Mouse (Mus musculus) forebrain, embryonic 15.5 days (tissue): ENCODE results near the gene Ctnnd2. TPM values are rescaled to one million over a fixed set of nuclear protein-coding genes. Genes with fewer than 3 reads are reported as not detected.

Experiments used
- ATAC-seq: fragments of 200-750 bp; cut with Nextera tagmentation; replicated peaks from 2 replicates; pipeline ENCODE4 v1.8.0; 2017; ENCODE audit warnings: mild to moderate bottlenecking, moderate TSS enrichment, moderate library complexity
- H3K27ac ChIP-seq: fragments of 300-500 bp; sonication (generic); replicated peaks from 2 replicates; pipeline ENCODE4 v1.5.1; 2015; ENCODE audit warnings: mild to moderate bottlenecking, inconsistent platforms
- H3K27me3 ChIP-seq: fragments of 300-500 bp; sonication (generic); 2 replicates; pipeline ENCODE4 v1.6.1; 2015; ENCODE audit warnings: inconsistent platforms
- H3K36me3 ChIP-seq: fragments of 300-500 bp; sonication (generic); 2 replicates; pipeline ENCODE4 v1.6.1; 2015; ENCODE audit warnings: mild to moderate bottlenecking, inconsistent platforms
- H3K4me1 ChIP-seq: fragments of 300-500 bp; sonication (generic); 2 replicates; pipeline ENCODE4 v1.6.1; 2015; ENCODE audit warnings: inconsistent platforms
- H3K4me2 ChIP-seq: fragments of 300-500 bp; sonication (generic); replicated peaks from 2 replicates; pipeline ENCODE4 v1.6.1; 2015; ENCODE audit warnings: mild to moderate bottlenecking, inconsistent platforms
- H3K4me3 ChIP-seq: fragments of 300-500 bp; sonication (generic); 2 replicates; pipeline ENCODE4 v1.5.1; 2015; ENCODE audit warnings: mild to moderate bottlenecking, inconsistent platforms
- H3K9ac ChIP-seq: fragments of 300-500 bp; sonication (generic); replicated peaks from 2 replicates; pipeline ENCODE4 v1.6.1; 2015; ENCODE audit warnings: mild to moderate bottlenecking, inconsistent platforms
- H3K9me3 ChIP-seq: fragments of 300-500 bp; sonication (generic); 2 replicates; pipeline ENCODE4 v1.6.1; 2016; ENCODE audit warnings: inconsistent platforms
- WGBS: fragments of 180-500 bp; shearing (Covaris S2); methylation state at CpG from one replicate; pipeline ENCODE4 v1.1.7; 2015; ENCODE audit warnings: mixed read lengths; 5-methylcytosine and 5-hydroxymethylcytosine counted together
- polyA plus RNA-seq: library from polyadenylated mRNA; unstranded; fragments of >200 nt; fragmentation: Nextera tagmentation; extraction: Ambion mirVana; gene quantifications from 2 replicates; pipeline ENCODE4 v1.2.1, GENCODE M21; 2015

Gene Ctnnd2
- polyA plus RNA-seq, 1 experiment from 2014 or later, result 83.6 TPM

DNA sequence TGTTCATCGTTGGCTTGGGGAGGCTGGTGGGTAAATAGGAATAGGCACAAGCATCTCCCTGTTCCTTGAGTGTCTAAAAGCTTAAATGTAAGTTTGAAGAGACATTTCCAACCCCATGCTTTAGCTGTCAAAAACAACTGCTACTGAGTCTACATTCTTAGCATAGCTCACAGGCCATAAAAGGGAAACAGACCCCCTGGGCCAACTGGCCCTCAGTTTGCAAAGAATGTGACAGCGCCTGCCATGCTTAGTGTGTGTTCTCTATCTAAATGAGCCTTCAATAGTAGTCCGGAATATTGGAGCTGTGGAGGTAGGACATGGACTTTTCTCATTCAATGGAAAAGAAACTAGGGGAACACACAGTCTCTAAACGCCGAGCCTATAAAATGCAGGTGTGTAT, 390.0 kb downstream of the Ctnnd2 start:
- ATAC-seq, result no peak
- no peaks in the 10 kb centered on the region for H3K4me1 ChIP-seq
- H3K27me3 ChIP-seq, result no peaks in the 10 kb centered on the region
- H3K9me3 ChIP-seq, result no peaks in the 10 kb centered on the region
- H3K36me3 ChIP-seq, result no peaks in the 10 kb centered on the region
- H3K4me2 ChIP-seq, result no peak overlapping the region
- H3K27ac ChIP-seq, result no peak overlapping the region
- WGBS, result 86% methylated on average over 5 of the region's 5 CpGs
- H3K9ac ChIP-seq, result no peak overlapping the region
- no peak overlapping the region for H3K4me3 ChIP-seq

DNA sequence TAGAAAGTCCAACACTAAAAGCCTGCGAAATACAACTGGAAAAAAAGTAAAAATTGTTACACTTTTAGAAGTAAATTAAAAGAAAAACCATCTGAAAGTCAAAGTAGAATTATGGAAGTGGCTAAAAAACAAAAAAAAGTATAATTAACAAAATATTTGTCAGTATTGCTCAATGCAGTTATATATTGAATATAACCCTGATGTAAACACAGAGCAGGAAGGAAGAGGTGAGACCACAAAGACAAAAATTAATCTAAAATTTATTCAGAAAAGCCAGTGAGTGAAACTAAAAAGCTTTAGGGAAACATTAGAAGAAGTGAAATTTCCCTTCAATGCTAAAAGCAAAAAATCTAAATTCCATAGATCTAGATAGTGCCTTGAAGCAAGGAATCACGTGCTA, 392.2 kb downstream of the Ctnnd2 start:
- H3K36me3 ChIP-seq, result no peaks in the 10 kb centered on the region
- H3K9me3 ChIP-seq, result no peaks in the 10 kb centered on the region
- no peak overlapping the region for H3K4me3 ChIP-seq
- no peaks in the 10 kb centered on the region for H3K27me3 ChIP-seq
- H3K4me1 ChIP-seq, result no peaks in the 10 kb centered on the region
- H3K27ac ChIP-seq, result no peak overlapping the region
- ATAC-seq, result no peak
- WGBS, result 89% methylated on average over 2 of the region's 2 CpGs
- H3K4me2 ChIP-seq, result no peak overlapping the region
- H3K9ac ChIP-seq, result no peak overlapping the region

DNA sequence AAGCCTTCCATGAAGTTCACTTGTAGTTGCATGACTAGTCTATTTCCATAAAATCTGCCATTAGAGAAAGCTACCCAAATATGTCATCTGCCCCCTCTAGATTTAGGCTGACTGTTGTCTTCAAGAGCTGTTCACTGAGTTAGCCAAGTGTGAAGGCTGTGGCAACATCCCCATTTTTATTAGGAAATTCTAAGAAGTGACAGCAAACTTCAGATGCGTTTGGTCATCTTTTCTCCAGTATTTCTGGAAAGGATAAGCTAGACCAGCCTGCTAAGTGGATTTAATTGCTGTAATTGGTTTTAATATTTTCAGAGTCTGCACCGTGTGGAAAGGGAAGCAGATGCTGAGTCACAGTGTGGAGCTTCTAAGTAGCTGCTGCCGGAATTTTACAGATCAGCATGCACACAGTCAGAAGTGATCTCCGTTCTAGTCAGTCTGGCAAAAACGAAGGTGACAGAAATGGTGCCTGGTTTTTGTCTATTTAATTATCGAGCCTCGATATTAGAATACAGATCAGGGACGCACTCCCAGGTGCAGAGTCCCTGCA, 397.9 kb downstream of the Ctnnd2 start:
- Histone ChIP-seq H3K4me2 (no peak overlapping the region), H3K9ac (no peak overlapping the region), H3K27me3 (no peaks in the 10 kb centered on the region), H3K36me3 (no peaks in the 10 kb centered on the region), H3K4me1 (0 out of 2 replicates have a peak, but pooled peaks cover 8% of the 10 kb centered on the region), H3K27ac (no peak overlapping the region), H3K9me3 (no peaks in the 10 kb centered on the region), H3K4me3 (no peak overlapping the region)
- 0 out of 2 replicates have a peak, but pooled peaks have one; percentile 43 for ATAC-seq
- 73% methylated on average over 8 of the region's 8 CpGs for WGBS

DNA sequence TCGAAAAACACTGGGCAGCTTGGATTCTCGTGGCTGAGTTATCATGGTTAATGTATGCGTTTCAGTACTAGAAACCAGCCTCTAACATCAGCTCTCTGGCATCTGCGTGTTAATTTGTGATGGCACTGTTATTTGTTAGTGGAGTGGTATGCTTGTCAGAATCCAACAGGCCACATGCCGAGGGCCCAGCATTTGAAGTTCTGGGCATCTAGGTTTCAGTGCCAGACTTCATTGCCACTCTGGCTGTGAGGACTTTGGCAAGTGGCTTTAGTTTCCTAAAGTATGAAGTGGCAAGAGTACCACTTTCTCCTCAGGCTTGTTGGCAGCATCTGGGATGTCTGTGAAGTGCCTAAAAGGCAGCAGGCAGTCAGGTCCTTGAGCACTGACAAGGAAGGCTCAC, 415.1 kb downstream of the Ctnnd2 start:
- no peaks in the 10 kb centered on the region for H3K36me3 ChIP-seq
- ATAC-seq, result no peak
- 58% methylated on average over 5 of the region's 5 CpGs for WGBS

DNA sequence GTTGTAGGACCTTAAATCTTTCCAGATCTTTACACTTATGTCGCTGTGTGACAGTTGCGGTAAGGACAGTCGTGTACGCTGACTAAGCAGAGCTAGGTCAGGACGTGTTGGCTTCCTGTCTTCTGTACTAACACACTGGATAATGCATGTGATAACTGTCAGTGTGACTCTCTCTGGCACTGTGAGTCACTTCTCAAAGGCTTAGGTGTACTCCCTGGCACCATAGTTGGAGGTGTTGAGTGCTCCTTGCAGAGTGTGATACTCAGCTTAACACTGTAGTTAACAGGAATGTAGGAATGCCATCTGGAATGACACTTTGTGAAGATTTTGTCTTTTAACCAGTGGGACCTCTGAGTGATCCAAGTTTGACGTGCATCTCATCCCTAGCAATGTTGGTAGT, 418.5 kb downstream of the Ctnnd2 start:
- Histone ChIP-seq H3K9ac (no peak overlapping the region), H3K27ac (no peak overlapping the region), H3K36me3 (peaks cover 5% of the 10 kb centered on the region; the same call in 1 of the 2 replicates), H3K4me2 (no peak overlapping the region), H3K27me3 (no peaks in the 10 kb centered on the region), H3K4me1 (peaks cover 14% of the 10 kb centered on the region), H3K4me3 (no peak overlapping the region), H3K9me3 (no peaks in the 10 kb centered on the region)
- 78% methylated on average over 6 of the region's 6 CpGs for WGBS
- 0 out of 2 replicates have a peak, but pooled peaks have one; percentile 30 for ATAC-seq

More for the DNA sequence above, 415.1 kb downstream of the Ctnnd2 start:
- H3K27me3 ChIP-seq, result no peaks in the 10 kb centered on the region
- H3K4me3 ChIP-seq, result no peak overlapping the region
- no peak overlapping the region for H3K4me2 ChIP-seq
- 0 out of 2 replicates have a peak overlapping the region, but pooled peaks have one; percentile 3 for H3K27ac ChIP-seq
- H3K4me1 ChIP-seq, result peaks cover 6% of the 10 kb centered on the region; the same call in 1 of the 2 replicates
- no peak overlapping the region for H3K9ac ChIP-seq
- no peaks in the 10 kb centered on the region for H3K9me3 ChIP-seq

DNA sequence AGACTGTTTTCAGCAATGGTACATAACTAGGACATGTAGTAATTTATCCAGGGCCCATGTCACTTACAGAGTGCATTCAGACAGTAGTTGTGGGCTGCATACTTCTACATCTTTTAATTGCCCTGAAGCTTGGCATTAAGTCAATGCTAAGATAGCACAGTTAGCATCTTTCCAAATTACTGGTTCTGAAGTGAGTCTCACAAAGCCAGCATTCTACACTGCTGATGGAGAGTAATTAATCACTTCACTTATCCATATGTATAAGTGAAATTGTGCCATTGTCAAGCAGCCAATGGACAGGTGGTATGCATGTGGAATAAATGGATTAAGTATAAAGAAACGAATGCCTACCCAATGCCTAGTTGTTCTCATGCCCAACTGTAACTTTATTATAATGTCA, 423.1 kb downstream of the Ctnnd2 start:
- Histone ChIP-seq H3K36me3 (peaks cover 5% of the 10 kb centered on the region; the same call in 1 of the 2 replicates), H3K27me3 (no peaks in the 10 kb centered on the region), H3K9me3 (no peaks in the 10 kb centered on the region), H3K9ac (no peak overlapping the region), H3K27ac (peak overlapping the region; percentile 57; the same call in 1 of the 2 replicates), H3K4me3 (no peak overlapping the region), H3K4me1 (peaks cover 8% of the 10 kb centered on the region), H3K4me2 (no peak overlapping the region)
- peak; percentile 73 for ATAC-seq
- WGBS, result 11% methylated on average over 1 of the region's 1 CpGs

DNA sequence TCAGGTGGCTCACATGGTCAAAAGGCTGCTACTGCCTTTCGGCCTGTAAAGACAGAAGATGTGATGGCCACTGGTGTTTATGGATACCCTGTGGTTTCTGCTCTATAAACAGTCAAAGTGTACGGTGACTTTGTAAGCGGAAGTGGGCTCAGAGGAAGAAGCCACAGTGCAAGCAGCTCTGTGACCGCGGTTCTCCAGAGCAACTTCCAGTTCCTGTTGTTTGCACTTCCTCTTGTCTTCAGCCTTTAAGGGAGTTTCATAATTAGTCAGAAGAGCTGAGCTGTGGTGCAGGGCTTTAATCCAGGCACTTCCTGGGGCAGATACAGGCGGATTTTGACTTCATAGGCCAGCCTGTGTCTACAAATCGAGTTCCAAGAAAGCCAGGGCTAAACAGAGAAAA, 438.2 kb downstream of the Ctnnd2 start:
- no peak overlapping the region for H3K27ac ChIP-seq
- H3K9me3 ChIP-seq, result no peaks in the 10 kb centered on the region
- no peak overlapping the region for H3K4me2 ChIP-seq
- H3K36me3 ChIP-seq, result no peaks in the 10 kb centered on the region
- no peaks in the 10 kb centered on the region for H3K4me1 ChIP-seq
- no peak overlapping the region for H3K9ac ChIP-seq
- no peak for ATAC-seq
- WGBS, result 88% methylated on average over 7 of the region's 7 CpGs
- H3K4me3 ChIP-seq, result no peak overlapping the region
- no peaks in the 10 kb centered on the region for H3K27me3 ChIP-seq

DNA sequence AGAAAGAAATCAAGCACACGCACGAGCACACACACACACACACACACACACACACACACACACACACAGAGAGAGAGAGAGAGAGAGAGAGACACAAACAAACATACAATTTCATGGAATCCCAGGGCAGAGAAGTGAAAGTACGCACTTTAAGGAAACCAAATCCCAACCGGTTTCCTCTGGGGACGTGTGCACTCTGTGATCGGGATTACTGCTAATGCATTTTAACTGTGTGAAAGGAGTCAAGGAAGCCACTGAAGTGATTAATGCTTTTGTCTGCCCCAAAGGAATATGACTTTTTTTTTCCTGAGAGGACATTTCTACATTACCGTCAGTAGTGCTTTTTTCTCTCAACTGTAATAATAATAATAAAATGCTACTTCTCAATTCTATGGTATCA, 443.1 kb downstream of the Ctnnd2 start:
- 70% methylated on average over 7 of the region's 7 CpGs for WGBS
- H3K4me1 ChIP-seq, result no peaks in the 10 kb centered on the region

DNA sequence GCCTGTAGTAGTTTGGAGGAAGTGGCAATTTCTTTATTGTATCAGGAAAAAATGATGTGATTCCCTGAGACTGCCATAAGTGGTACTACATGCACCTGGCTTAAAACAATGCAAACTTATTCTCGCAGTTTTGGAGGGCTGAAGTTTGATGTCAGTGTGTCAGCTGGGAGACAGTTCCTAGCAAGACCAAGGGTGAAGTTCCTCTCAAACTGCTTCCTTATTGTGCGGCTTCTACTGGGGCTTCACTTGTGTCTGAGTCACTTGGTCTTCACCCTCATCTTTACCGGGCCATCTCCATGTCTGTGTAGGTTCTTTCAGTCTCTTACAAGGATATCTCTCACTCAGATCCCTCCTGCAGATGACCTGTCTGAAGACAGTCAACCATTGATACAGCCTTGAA, 444.5 kb downstream of the Ctnnd2 start:
- Histone ChIP-seq H3K9me3 (no peaks in the 10 kb centered on the region), H3K27me3 (no peaks in the 10 kb centered on the region), H3K4me3 (no peak overlapping the region), H3K4me1 (no peaks in the 10 kb centered on the region), H3K9ac (no peak overlapping the region), H3K4me2 (no peak overlapping the region), H3K27ac (0 out of 2 replicates have a peak overlapping the region, but pooled peaks have one; percentile 1), H3K36me3 (no peaks in the 10 kb centered on the region)
- WGBS, result 94% methylated on average over 3 of the region's 3 CpGs
- no peak for ATAC-seq

More for the DNA sequence above, 443.1 kb downstream of the Ctnnd2 start:
- H3K4me2 ChIP-seq, result no peak overlapping the region
- no peaks in the 10 kb centered on the region for H3K9me3 ChIP-seq
- H3K27ac ChIP-seq, result 0 out of 2 replicates have a peak overlapping the region, but pooled peaks have one; percentile 19
- no peaks in the 10 kb centered on the region for H3K27me3 ChIP-seq
- no peak overlapping the region for H3K4me3 ChIP-seq
- H3K36me3 ChIP-seq, result no peaks in the 10 kb centered on the region
- no peak for ATAC-seq
- H3K9ac ChIP-seq, result no peak overlapping the region

DNA sequence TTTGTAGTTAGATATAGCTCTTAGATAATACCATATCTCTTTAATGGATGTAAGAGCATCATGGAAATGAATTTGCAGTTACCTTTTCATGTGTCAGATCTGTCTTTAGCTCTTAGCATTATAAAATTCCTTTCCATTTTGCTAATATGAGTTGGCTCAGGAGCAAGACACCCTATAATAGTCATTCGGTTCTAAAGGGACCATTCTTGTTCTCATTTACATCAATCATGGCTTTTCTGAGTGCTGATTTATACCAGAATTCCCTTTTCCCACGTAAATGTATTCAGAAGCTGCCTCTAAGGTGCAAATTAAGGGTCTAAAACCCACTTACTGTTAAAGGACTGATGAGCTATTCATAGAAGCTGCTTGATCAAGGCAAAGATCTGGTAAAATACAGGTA, 445.5 kb downstream of the Ctnnd2 start:
- ATAC-seq, result no peak
- no peak overlapping the region for H3K4me3 ChIP-seq
- H3K27ac ChIP-seq, result no peak overlapping the region
- WGBS, result 37% methylated on average over 2 of the region's 2 CpGs
- H3K27me3 ChIP-seq, result no peaks in the 10 kb centered on the region
- no peaks in the 10 kb centered on the region for H3K36me3 ChIP-seq
- H3K9ac ChIP-seq, result no peak overlapping the region
- no peaks in the 10 kb centered on the region for H3K9me3 ChIP-seq
- no peak overlapping the region for H3K4me2 ChIP-seq
- no peaks in the 10 kb centered on the region for H3K4me1 ChIP-seq

DNA sequence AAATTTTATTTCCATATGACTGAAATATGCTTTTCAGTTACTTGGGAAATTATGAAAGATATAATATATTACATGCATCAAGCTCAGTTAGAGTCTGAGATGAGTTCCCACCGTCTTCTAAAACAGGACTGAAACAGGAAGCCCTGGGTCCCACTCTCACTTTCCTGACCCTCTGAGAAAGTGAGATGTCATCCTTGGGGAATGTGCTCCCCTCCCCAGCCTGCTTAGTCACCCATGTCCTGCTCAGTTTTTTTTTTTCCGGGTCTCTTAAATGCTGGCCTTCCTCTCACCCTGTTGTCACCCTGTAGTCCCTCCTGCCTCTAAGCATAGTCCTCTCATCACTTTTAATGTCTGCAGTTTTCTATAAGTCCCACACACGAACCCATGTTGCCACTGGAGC, 456.1 kb downstream of the Ctnnd2 start:
- H3K9ac ChIP-seq, result no peak overlapping the region
- 46% methylated on average over 3 of the region's 3 CpGs for WGBS
- H3K4me3 ChIP-seq, result no peak overlapping the region
- no peaks in the 10 kb centered on the region for H3K36me3 ChIP-seq
- H3K4me2 ChIP-seq, result no peak overlapping the region
- ATAC-seq, result no peak
- H3K4me1 ChIP-seq, result peaks cover 11% of the 10 kb centered on the region
- no peaks in the 10 kb centered on the region for H3K9me3 ChIP-seq
- no peak overlapping the region for H3K27ac ChIP-seq
- H3K27me3 ChIP-seq, result no peaks in the 10 kb centered on the region

DNA sequence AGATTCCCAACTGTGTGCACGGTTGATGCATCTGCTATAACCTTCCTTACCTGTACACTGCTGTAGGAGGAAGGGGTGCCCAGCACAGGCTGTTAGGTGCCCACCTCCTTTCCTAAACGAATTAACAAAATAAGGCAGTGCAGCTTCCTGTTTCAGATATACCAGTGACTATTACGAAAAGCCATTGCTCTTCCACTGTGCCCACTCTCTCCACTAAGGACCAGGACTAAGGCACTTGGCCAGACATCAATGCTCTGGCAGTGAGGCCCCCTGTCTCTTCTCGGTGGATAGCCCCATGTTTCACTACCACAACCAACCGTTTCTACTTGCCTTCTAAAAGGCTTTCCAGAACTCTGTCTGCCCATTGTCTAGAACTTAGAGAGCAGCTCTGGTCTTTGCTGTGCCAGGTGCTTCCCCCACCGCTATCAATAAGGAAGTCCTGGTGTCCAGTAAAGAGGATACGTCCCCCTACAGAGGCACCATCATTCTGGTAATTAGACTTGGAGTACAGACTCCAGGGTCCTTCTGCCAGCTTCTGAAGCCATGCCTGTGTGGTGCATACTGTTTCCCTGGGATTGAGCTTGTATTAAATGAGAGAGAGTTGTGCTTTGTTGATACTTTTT, 459.8 kb downstream of the Ctnnd2 start:
- H3K27ac ChIP-seq, result no peak overlapping the region
- WGBS, result 69% methylated on average over 7 of the region's 7 CpGs
- no peak overlapping the region for H3K9ac ChIP-seq
- H3K4me3 ChIP-seq, result no peak overlapping the region
- H3K36me3 ChIP-seq, result no peaks in the 10 kb centered on the region
- no peaks in the 10 kb centered on the region for H3K9me3 ChIP-seq
- H3K4me1 ChIP-seq, result peaks cover 22% of the 10 kb centered on the region
- no peaks in the 10 kb centered on the region for H3K27me3 ChIP-seq
- no peak for ATAC-seq
- H3K4me2 ChIP-seq, result no peak overlapping the region

DNA sequence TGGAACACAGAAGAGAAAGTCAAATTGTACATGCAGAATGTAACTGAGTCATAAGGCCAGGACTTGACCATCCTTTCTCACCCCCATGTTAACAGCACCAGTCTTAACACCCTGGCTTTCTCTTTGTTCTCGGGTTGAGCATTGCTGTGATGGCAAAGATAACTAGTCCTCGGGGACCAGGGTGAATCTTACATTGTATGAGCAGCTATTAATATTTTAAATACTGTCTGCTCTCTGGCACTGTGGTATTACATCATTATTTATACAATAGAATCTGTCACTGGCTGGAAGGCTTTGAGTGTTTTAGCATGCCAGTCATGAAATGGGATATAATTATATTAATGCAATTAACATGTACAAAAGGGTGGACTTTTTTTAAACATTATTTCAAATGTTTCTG, 461.5 kb downstream of the Ctnnd2 start:
- Histone ChIP-seq H3K4me3 (no peak overlapping the region), H3K27ac (peak overlapping the region; percentile 40), H3K4me2 (no peak overlapping the region), H3K36me3 (no peaks in the 10 kb centered on the region), H3K9ac (no peak overlapping the region), H3K9me3 (no peaks in the 10 kb centered on the region), H3K4me1 (peaks cover 22% of the 10 kb centered on the region), H3K27me3 (no peaks in the 10 kb centered on the region)
- no peak for ATAC-seq
- 23% methylated on average over 2 of the region's 2 CpGs for WGBS
